Mouse (Mus musculus) heart, adult 11 months (tissue): ENCODE measurements around the gene Kcnk1.

ENCODE experiments used
- DNase-seq: peaks from one replicate; pipeline ENCODE4 v3.0.0; 2022

Kcnk1 gene

GRCm38 (mm10) chr8:125997550-125997949, 2.6 kb downstream of the Kcnk1 start:
- no peak for DNase-seq

- DNase-seq = no peak
Observed at GRCm38 (mm10) chr8:125999842-126000395, 4.9 kb downstream of the Kcnk1 start.

GRCm38 (mm10) chr8:126003546-126003945, 8.6 kb downstream of the Kcnk1 start:
- no peak for DNase-seq

- no peak for DNase-seq
Observed at GRCm38 (mm10) chr8:126004953-126005352, 10.0 kb downstream of the Kcnk1 start.

- no peak for DNase-seq
Observed at GRCm38 (mm10) chr8:126006310-126006990, 11.5 kb downstream of the Kcnk1 start.

- no peak for DNase-seq
Observed at GRCm38 (mm10) chr8:126007538-126008330, 12.8 kb downstream of the Kcnk1 start.

- no peak for DNase-seq
Observed at GRCm38 (mm10) chr8:126008945-126009344, 14.0 kb downstream of the Kcnk1 start.

GRCm38 (mm10) chr8:126010900-126011299, 15.9 kb downstream of the Kcnk1 start:
- DNase-seq = no peak

GRCm38 (mm10) chr8:126012334-126012733, 17.4 kb downstream of the Kcnk1 start:
- no peak for DNase-seq

GRCm38 (mm10) chr8:126013646-126014045, 18.7 kb downstream of the Kcnk1 start:
- no peak for DNase-seq

GRCm38 (mm10) chr8:126021932-126022331, 27.0 kb downstream of the Kcnk1 start:
- DNase-seq = no peak

GRCm38 (mm10) chr8:126023706-126024305, 28.8 kb downstream of the Kcnk1 start:
- no peak for DNase-seq

- DNase-seq = peak; percentile 85
Observed at GRCm38 (mm10) chr8:126024891-126025290, 29.9 kb downstream of the Kcnk1 start.

- no peak for DNase-seq
Observed at GRCm38 (mm10) chr8:126026121-126026520, 31.2 kb downstream of the Kcnk1 start.

- no peak for DNase-seq
Observed at GRCm38 (mm10) chr8:126026584-126026983, 31.6 kb downstream of the Kcnk1 start.

- no peak for DNase-seq
Observed at GRCm38 (mm10) chr8:126027486-126027885, 32.5 kb downstream of the Kcnk1 start.

GRCm38 (mm10) chr8:126028941-126029340, 34.0 kb downstream of the Kcnk1 start:
- DNase-seq = no peak

- DNase-seq = no peak
Observed at GRCm38 (mm10) chr8:126032776-126033175, 37.8 kb downstream of the Kcnk1 start.

GRCm38 (mm10) chr8:126035046-126035445, 40.1 kb downstream of the Kcnk1 start:
- DNase-seq = no peak

- no peak for DNase-seq
Observed at GRCm38 (mm10) chr8:126036340-126036739, 41.4 kb downstream of the Kcnk1 start.

- DNase-seq = no peak
Observed at GRCm38 (mm10) chr8:126045751-126046150, 50.8 kb downstream of the Kcnk1 start.

- peak; percentile 12 for DNase-seq
Observed at GRCm38 (mm10) chr8:126053911-126054310, 58.9 kb downstream of the Kcnk1 start.

GRCm38 (mm10) chr8:126058876-126059275, 63.9 kb downstream of the Kcnk1 start:
- no peak for DNase-seq

GRCm38 (mm10) chr8:126062844-126063243, 67.9 kb downstream of the Kcnk1 start:
- peak; percentile 22 for DNase-seq
